In the genomic region with DNA sequence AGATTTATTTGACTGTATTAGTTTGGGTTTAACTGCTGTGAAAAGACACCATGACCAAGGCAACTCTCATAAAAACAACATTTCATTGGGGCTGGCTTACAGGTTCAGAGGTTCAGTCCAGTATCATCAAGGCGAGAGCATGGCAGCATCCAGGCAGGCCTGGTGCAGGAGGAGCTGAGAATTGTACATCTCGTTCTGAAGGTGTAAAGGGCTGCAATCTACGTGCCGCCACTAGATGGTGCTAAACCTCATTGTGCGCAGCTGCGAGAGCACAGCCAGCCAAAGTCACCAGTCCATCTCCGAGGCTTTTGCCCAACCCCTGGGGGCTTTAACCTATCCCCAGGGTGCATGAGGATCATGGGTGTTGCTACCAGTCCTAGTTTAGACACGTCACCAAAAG, we compare ENCODE assay signal across 8 mouse cellular contexts. TPM values are rescaled to one million over a fixed set of nuclear protein-coding genes. Genes with fewer than 3 reads are reported as not detected.
A peak's percentile ranks its signal among the peaks of the same experiment; 100 is the strongest.
DNase-seq lines count a peak whose midpoint lies in the region; ATAC-seq lines count a peak whose summit lies in the region.
"Not testable (repeated sequence)": the region's sequence is repeated elsewhere in the genome, so short reads cannot be mapped to it uniquely, and the experiment has no call there.

No protein-coding gene starts in this region.

- not testable (repeated sequence) for H3K27ac ChIP-seq in midbrain, embryonic 13.5 days

- not testable (repeated sequence) for H3K36me3 ChIP-seq in midbrain, embryonic 13.5 days

- not testable (repeated sequence) for H3K4me1 ChIP-seq in midbrain, embryonic 13.5 days (replicated peaks)

- not testable (repeated sequence) for H3K4me2 ChIP-seq in midbrain, embryonic 13.5 days (replicated peaks)

- intact Hi-C loops in gastrocnemius, postnatal 36 days (cut with DNase I); left cerebral cortex, postnatal 25 days (cut with DNase I): not testable (repeated sequence)

- not testable (repeated sequence) for H3K9me3 ChIP-seq in midbrain, embryonic 13.5 days

- H3K9ac ChIP-seq in midbrain, embryonic 13.5 days (replicated peaks) = not testable (repeated sequence)

- not testable (repeated sequence) for H3K27me3 ChIP-seq in midbrain, embryonic 13.5 days

- WGBS in midbrain, embryonic 13.5 days = 2% methylated on average over 7 of the region's 8 CpGs

- not testable (repeated sequence) for H3K4me3 ChIP-seq in midbrain, embryonic 13.5 days (replicated peaks)

- ATAC-seq in common myeloid progenitor, adult 5-6 weeks (replicated peaks; ENCODE audit: low read depth, poor library complexity, severe bottlenecking) = peak; percentile 62; the same call in 1 of the 2 replicates
- peak; percentile 72 for ATAC-seq in midbrain, embryonic 13.5 days

- DNase-seq in T-cell, adult 2 months (ENCODE audit: low spot score) = peak; percentile 55
- peak; percentile 12 to 52 for DNase-seq in gastrocnemius, postnatal 36 days
- peak; percentile 77 for DNase-seq in kidney, adult 18-20 months
- DNase-seq in left cerebral cortex, postnatal 25 days (ENCODE audit: low spot score in 2 of 2) = peak; percentile 49 to 70
- DNase-seq in skeletal muscle tissue, adult 2 months (ENCODE audit: low read depth, low spot score) = peak; percentile 18
- DNase-seq in urinary bladder, postnatal 25 days (ENCODE audit: low spot score) = peak; percentile 30

RNA-seq across cellular contexts. Expression of gene Pdk1, which starts 20.9 kb away (rescaled TPM):
- total RNA-seq in common myeloid progenitor, adult 5-6 weeks (2017) = 47.9 and 72.0 TPM in 2 replicates
- 10 to 100 TPM; 47.5 to 61.2 TPM for total RNA-seq in gastrocnemius, postnatal 36 days (2021)
- total RNA-seq in left cerebral cortex, postnatal 25 days (2021) = 10 to 100 TPM; 47.5 to 49.1 TPM
- 13.9 and 14.4 TPM in 2 replicates for polyA plus RNA-seq in midbrain, embryonic 13.5 days (2015; fragmentation: Nextera tagmentation; extraction: Ambion mirVana)

Comparison
In these comparisons a context has a peak if more than half of its experiments do, and no peak if none do; other contexts are left out.
1. DNase-seq: peak in every context shown above with its lines; median percentile 77 in kidney, adult 18-20 months; 60 in left cerebral cortex, postnatal 25 days; 55 in T-cell, adult 2 months; 32 in gastrocnemius, postnatal 36 days; 30 in urinary bladder, postnatal 25 days; 18 in skeletal muscle tissue, adult 2 months.